Comparison of ENCODE assay signal across 13 mouse cellular contexts in the genomic region with DNA sequence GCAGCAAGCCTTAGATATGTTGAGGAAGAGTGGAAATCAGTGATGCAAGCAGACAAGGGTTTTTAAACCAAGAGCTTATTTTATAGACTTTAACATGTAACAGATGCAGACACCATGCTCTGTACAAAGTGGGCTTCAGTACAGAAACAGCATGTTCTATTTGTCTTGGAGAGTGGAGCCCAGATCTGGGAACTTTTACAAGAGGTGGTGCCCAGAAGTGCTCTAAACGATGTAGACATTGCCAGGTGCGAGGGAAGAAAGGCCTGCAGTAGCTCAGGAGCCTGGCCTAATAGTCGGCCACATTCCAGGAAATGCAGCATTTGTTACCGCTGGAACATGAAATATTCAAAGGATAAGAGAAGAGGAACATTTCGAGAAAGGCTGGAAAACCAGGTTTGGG.
"Had no signal": no experiment of that assay in that cellular context is flagged by ENCODE, and none has a peak within 500 bp of the region (broad histone marks: within the 10 kb centered on the region; RNA-seq: fewer than 3 reads in every experiment).

No protein-coding gene starts in this region.

- ATAC-seq: liver, embryonic 12.5 days had no signal

- H3K4me1 ChIP-seq: liver, embryonic 12.5 days had no signal

- H3K36me3 ChIP-seq: liver, embryonic 12.5 days; midbrain, embryonic 10.5 days; neural tube, embryonic 15.5 days had no signal

- H3K4me2 ChIP-seq: liver, embryonic 12.5 days; lung, embryonic 14.5 days; neural tube, embryonic 15.5 days had no signal

- H3K9me3 ChIP-seq: liver, embryonic 12.5 days; midbrain, embryonic 10.5 days; neural tube, embryonic 15.5 days had no signal

- H3K27me3 ChIP-seq: liver, embryonic 12.5 days; neural tube, embryonic 15.5 days had no signal

- DNase-seq: kidney, postnatal 10 days; kidney, postnatal 4 days; lung, embryonic 14.5 days; lung, postnatal 10 days; lung, postnatal 4 days; midbrain, embryonic 14.5 days; thymus, postnatal 25 days had no signal

- H3K27ac ChIP-seq: left cerebral cortex, adult 2 months; liver, embryonic 12.5 days; midbrain, embryonic 10.5 days; neural tube, embryonic 15.5 days; stomach, postnatal 0 days had no signal

- H3K9ac ChIP-seq: liver, embryonic 12.5 days; lung, embryonic 14.5 days; neural tube, embryonic 15.5 days had no signal

- H3K4me3 ChIP-seq: left cerebral cortex, adult 2 months; liver, embryonic 12.5 days; midbrain, embryonic 10.5 days; myocyte; neural tube, embryonic 15.5 days had no signal
